Comparison of ENCODE assay signal across 19 mouse cellular contexts in the genomic region with DNA sequence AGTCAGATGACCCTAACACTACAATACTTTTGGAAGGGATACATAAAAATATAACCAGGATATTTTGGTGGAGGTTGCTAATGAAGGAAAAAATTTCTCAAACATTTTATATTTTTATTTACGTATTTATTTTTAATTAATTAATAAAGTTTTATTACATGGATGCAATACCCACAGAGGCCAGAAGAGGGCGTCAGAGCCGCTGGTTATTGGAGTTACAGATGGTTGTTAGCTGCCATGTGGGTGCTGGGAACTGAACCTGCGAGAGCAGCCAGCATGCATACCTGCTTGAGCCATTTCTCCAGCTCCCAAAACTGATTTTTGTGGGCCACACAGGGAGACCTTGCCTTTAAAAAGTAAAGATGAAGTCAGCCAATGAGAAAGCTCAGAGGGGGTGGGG.
DNase-seq lines count a peak whose midpoint lies in the region; ATAC-seq and TF ChIP-seq lines count a peak whose summit lies in the region.
"Had no signal": no experiment of that assay in that cellular context is flagged by ENCODE, and none has a peak within 500 bp of the region (broad histone marks: within the 10 kb centered on the region; RNA-seq: fewer than 3 reads in every experiment).

No protein-coding gene starts in this region.

- TF ChIP-seq CTCF in hindbrain, postnatal 0 days (IDR thresholded peaks at IDR 0.05; ENCODE audit: low read depth) = peak; percentile 26; the same call in 1 of the 2 replicates
- TF ChIP-seq CTCF in liver, embryonic 14.5 days (IDR thresholded peaks at IDR 0.05; ENCODE audit: low read depth) = peak; percentile 45
- TF ChIP-seq CTCF in testis, adult 2 months (IDR thresholded peaks at IDR 0.05; ENCODE audit: control insufficient read depth, insufficient read depth, insufficient replicate concordance, low read depth, low read length) = peak; percentile 45; the same call in 1 of the 2 replicates

- no peak for DNase-seq in hindbrain, postnatal 0 days (ENCODE audit: low spot score)
- no peak for DNase-seq in hindbrain, embryonic 14.5 days (ENCODE audit: low spot score)
- DNase-seq in liver, embryonic 14.5 days (ENCODE audit: low read depth in 3 of 3, low spot score in 3 of 3) = no peak
- no peak for DNase-seq in testis, postnatal 10 days (ENCODE audit: low spot score)
- no peak for DNase-seq in c-Kit-positive CD71-positive TER-119-positive erythroid progenitor cells, embryonic 14.5 days (ENCODE audit: low spot score)
- DNase-seq: cerebellum, adult 8-10 months; gastrocnemius, postnatal 10 days; heart, adult 18-20 months; heart, postnatal 4 days; kidney, adult 18-20 months; kidney, postnatal 36 days; retina, postnatal 1 day; thymus, postnatal 4 days had no signal

- H3K4me2 ChIP-seq in hindbrain, postnatal 0 days (ENCODE audit: low read depth, low read length) = no peak overlapping the region
- no peak overlapping the region for H3K4me2 ChIP-seq in hindbrain, embryonic 14.5 days (replicated peaks)
- H3K4me2 ChIP-seq in liver, embryonic 14.5 days (ENCODE audit: low read depth) = no peak overlapping the region
- H3K4me2 ChIP-seq in liver, embryonic 12.5 days = no peak overlapping the region
- H3K4me2 ChIP-seq: heart, embryonic 15.5 days had no signal

- ATAC-seq in hindbrain, postnatal 0 days = no peak
- no peak for ATAC-seq in hindbrain, embryonic 14.5 days (ENCODE audit: low FRiP score)
- no peak for ATAC-seq in liver, embryonic 14.5 days (ENCODE audit: insufficient read depth)
- no peak for ATAC-seq in liver, embryonic 12.5 days
- ATAC-seq: hindbrain, embryonic 16.5 days had no signal

- WGBS in hindbrain, postnatal 0 days = 64% methylated on average over 4 of the region's 4 CpGs
- 61% methylated on average over 4 of the region's 4 CpGs for WGBS in hindbrain, embryonic 14.5 days
- 40% methylated on average over 4 of the region's 4 CpGs for WGBS in liver, embryonic 14.5 days (ENCODE audit: insufficient replicate concordance)
- 53% methylated on average over 4 of the region's 4 CpGs for WGBS in liver, embryonic 12.5 days (ENCODE audit: insufficient replicate concordance)

- no peaks in the 10 kb centered on the region for H3K9me3 ChIP-seq in hindbrain, postnatal 0 days (ENCODE audit: low read length)
- peaks cover 3% of the 10 kb centered on the region for H3K9me3 ChIP-seq in hindbrain, embryonic 14.5 days (ENCODE audit: control insufficient read depth, low read length)
- no peaks in the 10 kb centered on the region for H3K9me3 ChIP-seq in liver, embryonic 14.5 days (ENCODE audit: control insufficient read depth, low read length)
- no peaks in the 10 kb centered on the region for H3K9me3 ChIP-seq in liver, embryonic 12.5 days (replicated peaks)
- H3K9me3 ChIP-seq: heart, embryonic 15.5 days had no signal

- H3K27me3 ChIP-seq in hindbrain, postnatal 0 days (ENCODE audit: insufficient read depth, low read length) = no peaks in the 10 kb centered on the region
- no peaks in the 10 kb centered on the region for H3K27me3 ChIP-seq in hindbrain, embryonic 14.5 days (ENCODE audit: control insufficient read depth, insufficient read depth, low read length)
- no peaks in the 10 kb centered on the region for H3K27me3 ChIP-seq in liver, embryonic 14.5 days (ENCODE audit: control insufficient read depth, insufficient read depth, low read length)
- no peaks in the 10 kb centered on the region for H3K27me3 ChIP-seq in liver, embryonic 12.5 days (replicated peaks)
- no peaks in the 10 kb centered on the region for H3K27me3 ChIP-seq in testis, adult 2 months (ENCODE audit: control insufficient read depth, insufficient read depth, low read length)
- H3K27me3 ChIP-seq: CH12.LX; heart, embryonic 15.5 days had no signal

- H3K9ac ChIP-seq in hindbrain, postnatal 0 days (replicated peaks; ENCODE audit: low read length) = no peak overlapping the region
- H3K9ac ChIP-seq in hindbrain, embryonic 14.5 days = no peak overlapping the region
- no peak overlapping the region for H3K9ac ChIP-seq in liver, embryonic 14.5 days (replicated peaks)
- H3K9ac ChIP-seq in liver, embryonic 12.5 days = no peak overlapping the region
- H3K9ac ChIP-seq: heart, embryonic 15.5 days had no signal

- TF ChIP-seq EP300 in liver, embryonic 14.5 days (IDR thresholded peaks at IDR 0.05; ENCODE audit: low read depth) = no peak

- no peaks in the 10 kb centered on the region; the same call in 1 of the 2 replicates for H3K4me1 ChIP-seq in hindbrain, postnatal 0 days (ENCODE audit: insufficient read depth, low read length)
- H3K4me1 ChIP-seq in hindbrain, embryonic 14.5 days (replicated peaks; ENCODE audit: control insufficient read depth, insufficient read depth, low read length) = peaks cover 14% of the 10 kb centered on the region
- peaks cover 0 to 2% of the 10 kb centered on the region in 2 experiments; a peak in 1 of 4 replicates for H3K4me1 ChIP-seq in liver, embryonic 14.5 days (replicated peaks; ENCODE audit: control insufficient read depth in 2 of 2, insufficient read depth in 2 of 2, low read length in 1 of 2)
- H3K4me1 ChIP-seq in liver, embryonic 12.5 days = peaks cover 19% of the 10 kb centered on the region; the same call in 1 of the 2 replicates
- H3K4me1 ChIP-seq in testis, adult 2 months (ENCODE audit: control insufficient read depth, insufficient read depth, low read length) = peaks cover 7% of the 10 kb centered on the region; the same call in 1 of the 2 replicates

- H3K4me3 ChIP-seq in hindbrain, postnatal 0 days (ENCODE audit: low read length) = no peak overlapping the region
- no peak overlapping the region for H3K4me3 ChIP-seq in hindbrain, embryonic 14.5 days (replicated peaks; ENCODE audit: low read length)
- H3K4me3 ChIP-seq in liver, embryonic 14.5 days (ENCODE audit: insufficient read depth in 1 of 2, low read depth in 2 of 2, low read length in 2 of 2) = no peak overlapping the region
- H3K4me3 ChIP-seq in liver, embryonic 12.5 days = no peak overlapping the region
- H3K4me3 ChIP-seq in testis, adult 2 months (ENCODE audit: control insufficient read depth, low read depth, low read length) = no peak overlapping the region
- H3K4me3 ChIP-seq: embryonic facial prominence, embryonic 10.5 days; heart, embryonic 15.5 days had no signal

- no peak for TF ChIP-seq POLR2A in testis, adult 2 months (IDR thresholded peaks at IDR 0.05; ENCODE audit: control insufficient read depth, low read depth, low read length)

- H3K27ac ChIP-seq in hindbrain, postnatal 0 days = no peak overlapping the region
- no peak overlapping the region for H3K27ac ChIP-seq in hindbrain, embryonic 14.5 days
- no peak overlapping the region for H3K27ac ChIP-seq in liver, embryonic 14.5 days
- H3K27ac ChIP-seq in liver, embryonic 12.5 days = no peak overlapping the region
- no peak overlapping the region for H3K27ac ChIP-seq in testis, adult 2 months (ENCODE audit: control insufficient read depth, insufficient read depth, low read depth, low read length)
- H3K27ac ChIP-seq: embryonic facial prominence, embryonic 10.5 days; heart, embryonic 15.5 days had no signal

- H3K36me3 ChIP-seq in hindbrain, postnatal 0 days (ENCODE audit: insufficient read depth, low read length) = no peaks in the 10 kb centered on the region
- no peaks in the 10 kb centered on the region for H3K36me3 ChIP-seq in hindbrain, embryonic 14.5 days (replicated peaks; ENCODE audit: control insufficient read depth, insufficient read depth)
- H3K36me3 ChIP-seq in liver, embryonic 14.5 days (replicated peaks; ENCODE audit: control insufficient read depth, insufficient read depth, low read depth) = no peaks in the 10 kb centered on the region
- H3K36me3 ChIP-seq in liver, embryonic 12.5 days = no peaks in the 10 kb centered on the region
- H3K36me3 ChIP-seq in testis, adult 2 months (ENCODE audit: control insufficient read depth, insufficient read depth, low read length) = no peaks in the 10 kb centered on the region
- H3K36me3 ChIP-seq: embryonic facial prominence, embryonic 10.5 days; heart, embryonic 15.5 days had no signal
